Mouse (Mus musculus): ENCODE measurements around the gene Rora. TPM values are rescaled to one million over a fixed set of nuclear protein-coding genes. Genes with fewer than 3 reads are reported as not detected.

The Rora gene
- 122 TPM for polyA plus RNA-seq (2014; fragmentation: Illumina TruSeq; extraction: RNeasy Lipid Tissue Mini Kit (QIAGEN cat#74804); ENCODE audit: low read depth, low replicate concordance)

DNA sequence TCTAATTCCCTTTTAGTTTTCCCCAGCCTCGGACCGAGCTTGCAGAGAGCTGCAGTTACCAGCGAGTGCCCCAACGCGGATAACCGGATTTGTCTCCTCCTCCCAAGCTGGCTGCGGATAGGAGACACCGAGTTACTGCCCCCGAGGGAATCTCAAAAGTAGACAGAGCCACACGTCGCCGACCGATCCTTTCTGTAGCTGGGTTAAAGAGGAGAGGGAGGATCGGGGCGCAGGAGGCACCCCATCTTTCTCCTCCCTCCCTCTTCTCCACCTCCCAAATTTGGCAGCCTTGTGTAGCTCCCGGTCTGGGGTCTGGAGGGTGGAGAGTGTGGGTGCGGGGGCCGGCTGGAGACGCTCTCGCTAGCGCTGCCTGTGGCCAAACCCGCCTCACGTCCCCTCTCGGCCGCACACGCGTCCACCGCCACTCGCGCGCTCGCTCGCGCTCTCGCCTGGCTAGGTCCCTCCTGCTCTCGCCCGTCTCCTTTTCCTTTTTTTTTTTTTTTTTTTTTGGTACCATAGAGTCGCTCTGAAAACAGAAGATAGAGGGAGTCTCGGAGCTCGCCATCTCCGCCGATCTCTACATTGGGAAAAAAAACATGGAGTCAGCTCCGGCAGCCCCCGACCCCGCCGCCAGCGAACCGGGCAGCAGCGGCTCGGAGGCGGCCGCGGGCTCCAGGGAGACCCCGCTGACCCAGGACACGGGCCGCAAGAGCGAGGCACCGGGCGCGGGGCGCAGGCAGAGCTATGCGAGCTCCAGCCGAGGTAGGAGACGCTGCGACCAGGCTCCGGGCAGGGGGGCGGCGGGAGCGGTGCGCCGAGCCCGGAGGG, at the start of gene Rora:
TSS of gene Rora (plus strand) at position 576 of the 828 bp plus-strand sequence.

DNA sequence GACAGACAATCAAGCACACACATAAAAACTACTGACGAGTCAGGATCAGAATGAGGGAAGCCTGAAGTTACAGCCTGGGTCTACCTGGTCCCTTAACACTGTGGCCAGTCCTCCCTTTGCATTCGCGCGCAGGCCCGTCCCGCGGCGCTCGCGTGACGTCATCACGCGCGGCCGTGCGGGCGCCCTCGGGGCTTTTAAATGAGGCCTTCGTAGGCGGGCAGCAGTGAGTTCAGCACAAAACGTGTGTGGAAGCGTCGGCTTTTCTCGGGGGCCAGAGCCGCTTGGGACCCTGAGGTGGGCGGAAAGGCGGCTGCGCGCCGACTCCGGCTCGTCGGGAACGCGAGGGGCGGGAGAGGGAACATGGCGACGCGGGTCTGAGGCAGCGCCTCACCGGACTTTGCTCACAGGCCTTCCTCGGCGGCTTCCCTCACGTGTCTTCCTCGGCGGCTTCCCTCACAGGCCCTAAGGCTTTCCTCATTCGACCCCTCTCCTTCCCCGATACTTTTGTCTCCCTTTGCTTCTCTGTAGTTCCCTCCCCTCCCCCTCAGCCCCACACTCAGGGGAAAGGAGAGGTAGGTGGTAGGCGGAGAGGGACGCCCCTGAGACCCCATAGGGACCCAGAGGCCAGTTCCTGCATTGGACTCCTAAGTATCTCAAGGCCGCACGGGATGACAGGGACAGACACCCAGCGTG, 744.3 kb downstream of the Rora start, which contains the start of gene Ice2:
TSS of gene Ice2 (plus strand) at position 147 of the 693 bp plus-strand sequence.

